Mouse (Mus musculus) brain, embryonic 14.5 days (tissue): ENCODE results near the gene Jarid2. TPM values are rescaled to one million over a fixed set of nuclear protein-coding genes. Genes with fewer than 3 reads are reported as not detected.
A peak's percentile ranks its signal among the peaks of the same experiment; 100 is the strongest.

Source experiments
- DNase-seq: peaks from one replicate; pipeline ENCODE4 v3.0.0-alpha.2; 2011; ENCODE audit warnings: low read depth
- CTCF ChIP-seq: fragments of 200-500 bp; IDR thresholded peaks from 2 replicates; pipeline ENCODE4 v1.5.1; 2012; ENCODE audit warnings: inconsistent platforms, mild to moderate bottlenecking, moderate library complexity, borderline replicate concordance; ENCODE audit not compliant: insufficient read depth, insufficient read length; ENCODE audit errors: extremely low read depth
- POLR2A ChIP-seq: fragments of 200-500 bp; IDR thresholded peaks from 2 replicates; pipeline ENCODE4 v1.6.1; 2012; ENCODE audit warnings: mild to moderate bottlenecking, inconsistent platforms, borderline replicate concordance; ENCODE audit not compliant: poor library complexity, insufficient read depth, insufficient read length, severe bottlenecking; ENCODE audit errors: extremely low read depth
- polyA plus RNA-seq: library from polyadenylated mRNA; depleted of rRNA; stranded (reverse); fragments of >200 nt; gene quantifications from 2 replicates; pipeline ENCODE4 v1.2.3, GENCODE M21; 2012

The Jarid2 gene
- polyA plus RNA-seq, 1 experiment, result 52.9 TPM

- no peak for DNase-seq
- no peak for TF ChIP-seq POLR2A
- no peak for TF ChIP-seq CTCF
These were observed 208.4 kb downstream of the Jarid2 start for GRCm38 (mm10) chr13:44937681-44938080.

DNA sequence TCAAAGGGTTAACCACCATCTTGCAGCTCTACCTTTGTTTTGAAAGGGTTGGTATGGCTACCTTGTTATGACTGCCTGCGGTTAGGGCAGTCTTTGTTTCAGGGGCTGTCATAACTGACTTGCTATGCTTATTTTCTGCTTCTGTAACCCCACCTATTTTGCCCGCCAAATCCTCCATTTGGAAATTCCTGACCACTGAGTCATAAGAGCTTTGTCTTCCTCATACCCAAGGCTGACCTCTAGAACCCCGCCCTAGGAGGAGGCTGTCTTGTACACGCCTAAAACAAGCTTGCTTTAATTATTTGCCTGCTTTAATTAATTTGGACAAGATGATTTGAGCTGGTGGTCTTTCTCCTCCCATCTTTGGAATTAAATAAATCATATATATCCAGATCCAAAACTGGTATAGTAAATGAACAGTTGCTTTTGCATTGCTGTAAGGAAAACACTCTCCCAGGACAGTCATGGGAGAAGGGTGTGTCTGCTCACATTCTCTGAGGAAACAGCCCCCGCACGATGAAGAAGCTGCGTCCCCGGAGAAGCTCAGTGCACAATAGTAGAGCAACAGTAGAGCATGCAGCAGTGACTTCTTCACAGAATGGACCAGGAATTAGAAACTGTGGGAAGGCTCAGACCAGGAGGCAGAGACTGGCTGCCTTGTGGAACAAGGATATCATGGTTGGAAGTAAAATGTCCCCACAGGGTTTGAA lies 210.2 kb downstream of the Jarid2 start:
- DNase-seq, result no peak
- TF ChIP-seq POLR2A, result no peak
- TF ChIP-seq CTCF, result no peak

DNA sequence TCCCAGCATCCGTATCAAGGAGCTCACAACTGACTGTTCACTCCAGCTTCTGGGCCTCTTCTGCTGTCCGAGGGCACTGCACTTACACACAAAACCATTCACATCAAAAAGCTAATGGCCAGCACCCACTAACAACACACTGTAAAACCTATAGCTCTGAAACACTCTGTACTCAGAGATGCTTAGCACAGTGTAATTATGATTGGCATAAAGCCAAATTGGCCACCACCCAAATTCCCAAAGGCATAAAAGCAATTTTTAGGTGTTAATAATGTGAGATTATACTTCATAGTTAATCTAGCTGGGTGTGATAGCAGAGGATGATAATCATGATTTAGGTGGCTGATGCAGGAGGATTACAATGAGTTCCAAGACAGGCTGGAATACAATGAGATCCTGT lies 214.3 kb downstream of the Jarid2 start:
- DNase-seq, result peak; percentile 79

GRCm38 (mm10) chr13:44946880-44947635 lies 217.8 kb downstream of the Jarid2 start:
- TF ChIP-seq POLR2A, result no peak
- no peak for TF ChIP-seq CTCF
- peak; percentile 94 for DNase-seq

More for the DNA sequence above, 214.3 kb downstream of the Jarid2 start:
- no peak for TF ChIP-seq POLR2A
- no peak for TF ChIP-seq CTCF

DNA sequence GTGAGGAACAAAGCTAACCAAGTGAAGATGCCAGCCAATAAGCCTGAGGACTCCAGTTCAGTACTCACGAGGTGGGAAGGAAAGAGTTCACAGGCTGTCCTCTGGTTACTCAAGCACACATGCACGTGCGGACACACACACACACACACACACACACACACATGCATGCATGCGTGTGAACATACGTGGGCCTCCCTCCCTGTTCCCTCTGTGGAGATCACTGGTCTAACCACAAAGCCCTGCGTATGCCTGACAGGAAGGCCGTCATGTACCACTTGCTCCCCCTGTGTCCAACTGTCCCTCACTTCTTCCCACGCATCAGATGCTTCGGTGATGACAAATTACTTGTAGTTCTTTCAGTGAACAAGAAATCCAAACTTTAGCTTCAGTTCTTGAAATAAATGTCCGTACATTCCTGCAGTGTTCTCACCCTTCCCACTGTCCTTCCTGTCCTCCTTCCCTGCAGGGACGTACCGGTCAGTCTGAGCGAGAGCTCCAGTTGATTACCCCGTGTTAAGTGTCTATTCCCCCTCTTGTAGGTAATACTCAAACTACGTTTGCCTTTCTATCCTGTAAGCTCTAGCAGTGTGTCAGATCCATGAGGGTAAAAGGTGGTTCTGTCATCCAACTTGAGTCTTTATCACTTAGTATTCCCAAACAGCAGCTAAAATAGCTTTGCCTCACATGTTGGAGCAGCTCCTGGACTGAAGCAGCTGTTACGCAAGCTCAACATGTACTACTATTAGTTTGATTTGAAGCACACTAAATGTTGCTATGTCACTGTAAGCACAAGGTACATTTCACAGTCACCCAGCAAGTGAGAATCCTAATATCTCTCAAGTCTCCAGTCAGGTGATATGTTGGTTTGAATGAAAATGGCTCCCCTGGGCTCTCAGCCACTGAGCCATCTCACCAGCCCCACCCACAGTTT lies 219.3 kb downstream of the Jarid2 start:
- TF ChIP-seq POLR2A (no peak), CTCF (no peak)
- DNase-seq, result no peak

- TF ChIP-seq POLR2A (no peak), CTCF (no peak)
- peak; percentile 47 for DNase-seq
These were observed 223.3 kb downstream of the Jarid2 start for GRCm38 (mm10) chr13:44952393-44953086.

- DNase-seq, result no peak
- TF ChIP-seq POLR2A (no peak), CTCF (no peak)
These were observed 224.4 kb downstream of the Jarid2 start for GRCm38 (mm10) chr13:44953546-44954231.

- no peak for TF ChIP-seq CTCF
- no peak for TF ChIP-seq POLR2A
- no peak for DNase-seq
These were observed 224.9 kb downstream of the Jarid2 start for GRCm38 (mm10) chr13:44954232-44954568.

DNA sequence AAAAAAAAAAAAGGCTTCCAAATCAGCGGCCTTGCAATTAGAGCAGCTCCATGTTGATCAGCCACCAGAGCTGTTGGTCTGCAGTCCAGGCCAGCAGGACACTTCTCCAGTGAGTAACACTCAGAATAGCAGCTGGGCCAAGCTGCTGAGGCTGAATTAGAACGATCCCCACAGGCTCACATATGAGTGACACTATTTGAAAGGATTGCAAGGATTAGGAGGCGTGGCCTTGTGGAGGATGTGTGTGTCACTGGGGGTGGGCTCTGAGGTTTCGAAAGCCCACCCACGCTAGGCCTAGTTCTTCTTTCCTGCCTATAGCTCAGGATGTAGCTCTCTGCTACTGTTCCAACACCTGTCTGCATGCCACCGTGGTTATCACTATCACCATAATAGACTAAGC lies 226.5 kb downstream of the Jarid2 start:
- no peak for DNase-seq
- no peak for TF ChIP-seq CTCF
- TF ChIP-seq POLR2A, result no peak

DNA sequence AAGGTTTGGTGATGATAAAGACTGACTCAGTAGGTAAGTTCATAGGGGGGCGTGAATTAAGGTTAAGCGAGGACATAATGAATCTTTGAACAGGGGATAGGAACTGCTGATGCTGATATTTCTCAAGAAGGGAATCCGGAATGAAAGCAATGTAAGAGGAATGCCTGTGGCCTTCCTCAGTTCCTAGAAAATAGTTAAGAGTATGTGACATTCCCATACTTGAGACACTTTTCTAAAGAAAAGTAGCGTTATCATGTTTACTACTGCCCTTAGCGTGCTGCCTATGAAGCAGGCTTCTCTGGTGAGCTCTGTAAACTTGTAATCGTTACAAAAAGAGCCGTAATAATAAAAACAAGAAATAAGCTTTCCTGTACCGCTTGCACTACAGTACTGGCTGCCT lies 227.8 kb downstream of the Jarid2 start:
- no peak for TF ChIP-seq CTCF
- no peak for TF ChIP-seq POLR2A
- DNase-seq, result no peak
